Mouse (Mus musculus): Measurements from ENCODE around the gene Sema3g. TPM values are rescaled to one million over a fixed set of nuclear protein-coding genes. Genes with fewer than 3 reads are reported as not detected.

Sema3g gene
- polyA plus RNA-seq, 1 experiment from 2014 or later, result 0.93 TPM

DNA sequence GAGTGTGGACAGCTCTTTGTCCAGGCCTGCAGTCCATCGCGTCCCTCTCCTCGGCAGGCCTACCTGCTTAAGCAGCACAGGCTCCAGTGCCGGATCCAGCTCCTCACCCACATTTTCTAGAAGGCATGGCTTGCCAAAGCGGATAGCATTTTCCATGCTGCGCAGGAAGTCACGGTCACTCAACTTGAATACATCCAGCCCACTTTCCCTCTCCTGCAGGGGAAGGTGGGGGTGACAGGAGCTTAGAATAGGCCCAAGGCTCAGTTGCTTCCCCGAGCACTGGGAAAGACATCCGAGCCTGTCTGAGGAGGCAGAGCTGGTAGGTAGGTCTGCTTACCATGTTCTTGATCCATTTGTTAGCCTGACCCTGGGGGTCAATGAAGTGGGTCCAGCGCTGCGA, 50.0 kb downstream of the Sema3g start:
- H3K9ac ChIP-seq, result no peak overlapping the region
- peaks cover 5% of the 10 kb centered on the region; the same call in 1 of the 2 replicates for H3K36me3 ChIP-seq (replicated peaks)
- no peaks in the 10 kb centered on the region for H3K9me3 ChIP-seq
- 0 out of 2 replicates have a peak overlapping the region, but pooled peaks have one; percentile 79 for H3K27ac ChIP-seq
- ATAC-seq (ENCODE audit: low FRiP score), result no peak
- H3K4me3 ChIP-seq (replicated peaks), result no peak overlapping the region
- 93% methylated on average over 11 of the region's 11 CpGs for WGBS
- H3K27me3 ChIP-seq, result no peaks in the 10 kb centered on the region
- peaks cover 24% of the 10 kb centered on the region for H3K4me1 ChIP-seq
- H3K4me2 ChIP-seq, result 0 out of 2 replicates have a peak overlapping the region, but pooled peaks have one; percentile 51

DNA sequence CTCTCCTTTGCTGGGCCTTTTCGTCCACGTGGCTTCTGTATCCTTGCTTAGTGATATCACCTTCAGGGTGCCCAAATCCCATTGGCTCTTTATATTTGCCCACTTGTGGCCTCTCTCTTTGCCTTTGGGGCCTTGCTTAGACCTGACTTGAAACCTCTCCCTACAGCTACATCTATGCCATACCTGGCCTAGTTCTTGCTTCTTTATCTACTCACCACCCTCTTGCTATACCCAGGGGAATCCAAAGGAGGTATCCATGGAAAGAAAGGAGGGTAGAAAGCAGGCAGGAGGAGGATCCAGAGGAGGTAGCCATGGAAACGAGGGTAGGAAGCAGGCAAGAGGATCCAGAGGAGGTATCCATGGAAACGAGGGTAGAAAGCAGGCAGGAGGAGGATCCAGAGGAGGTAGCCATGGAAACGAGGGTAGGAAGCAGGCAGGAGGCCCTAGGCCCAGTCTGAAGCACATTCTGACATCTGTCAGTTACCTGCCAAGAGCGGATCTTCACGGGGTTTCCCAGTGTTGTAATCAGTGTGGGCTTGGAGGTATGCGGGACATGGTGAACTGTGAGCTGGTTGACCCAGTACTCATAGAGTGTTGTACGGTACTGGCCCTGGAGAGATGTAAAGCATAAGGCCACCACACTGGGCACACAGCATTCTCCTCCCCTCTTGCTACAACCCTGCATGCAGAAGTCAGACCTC, 50.8 kb downstream of the Sema3g start:
- Histone ChIP-seq H3K36me3 (replicated peaks) (no peaks in the 10 kb centered on the region), H3K27ac (peak overlapping the region; percentile 79), H3K4me3 (replicated peaks) (peak overlapping the region; percentile 23; the same call in 1 of the 2 replicates), H3K9me3 (no peaks in the 10 kb centered on the region), H3K4me2 (peak overlapping the region; percentile 51), H3K4me1 (peaks cover 24% of the 10 kb centered on the region), H3K27me3 (no peaks in the 10 kb centered on the region), H3K9ac (0 out of 2 replicates have a peak overlapping the region, but pooled peaks have one; percentile 26)
- ATAC-seq (ENCODE audit: low FRiP score), result peak; percentile 75
- 37% methylated on average over 9 of the region's 9 CpGs for WGBS

DNA sequence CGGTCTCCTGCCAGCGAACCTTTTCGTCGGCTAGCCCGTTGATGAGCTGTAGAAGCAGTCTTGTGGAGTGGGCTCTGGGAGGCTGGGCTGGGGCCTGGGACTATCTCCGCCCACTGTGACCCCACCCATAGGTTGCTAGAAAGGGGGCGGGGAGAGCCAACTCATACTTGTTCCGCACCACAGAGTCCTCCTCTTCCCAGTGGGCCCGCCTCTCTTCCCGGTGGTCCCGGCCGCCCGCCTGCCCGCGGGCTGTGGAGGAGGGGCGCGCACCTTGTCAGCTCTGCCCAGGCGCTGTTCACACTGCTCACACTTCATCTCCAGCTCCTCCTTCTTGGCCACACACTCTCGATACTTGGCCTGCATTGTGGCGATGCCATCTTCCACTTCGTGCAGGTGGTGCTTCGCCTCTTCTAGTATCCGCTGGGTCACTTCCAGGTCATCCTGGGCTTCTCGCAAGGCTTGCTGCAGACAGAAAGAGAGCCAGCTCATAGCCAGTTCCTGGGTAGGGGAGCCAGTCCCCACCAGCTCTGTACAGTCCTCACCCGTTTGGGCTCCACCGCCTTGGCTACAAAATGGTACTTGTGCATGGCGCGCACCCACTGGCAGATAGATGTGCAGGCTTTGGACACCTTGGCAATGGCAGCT, 51.9 kb downstream of the Sema3g start:
- Histone ChIP-seq H3K27me3 (no peaks in the 10 kb centered on the region), H3K4me2 (peak overlapping the region; percentile 51), H3K9ac (peak overlapping the region; percentile 26), H3K27ac (peak overlapping the region; percentile 79), H3K4me3 (replicated peaks) (peak overlapping the region; percentile 23), H3K4me1 (peaks cover 24% of the 10 kb centered on the region), H3K36me3 (replicated peaks) (no peaks in the 10 kb centered on the region), H3K9me3 (no peaks in the 10 kb centered on the region)
- 20% methylated on average over 22 of the region's 28 CpGs for WGBS
- peak; percentile 80 for ATAC-seq (ENCODE audit: low FRiP score)

DNA sequence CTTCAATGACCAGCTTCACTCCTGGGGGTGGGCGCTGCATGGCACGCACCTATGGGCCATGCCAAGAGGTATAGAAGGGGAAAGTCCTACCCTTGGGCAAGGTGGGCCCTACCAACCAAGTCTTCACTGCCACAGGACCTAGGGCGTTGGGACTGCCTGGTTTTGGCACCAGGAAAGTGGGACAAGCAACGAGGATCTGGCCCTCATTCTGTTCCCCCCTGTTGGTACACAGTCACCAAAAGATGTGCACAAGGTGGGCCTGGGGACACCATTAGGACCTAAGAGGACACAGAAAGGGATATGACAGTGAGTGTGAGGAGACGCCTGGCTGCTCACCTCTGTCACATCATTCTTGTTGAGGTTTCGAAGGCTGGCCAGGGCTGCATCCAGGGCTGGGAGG, 53.5 kb downstream of the Sema3g start:
- no peak overlapping the region for H3K4me2 ChIP-seq
- no peak for ATAC-seq (ENCODE audit: low FRiP score)
- WGBS, result 92% methylated on average over 6 of the region's 6 CpGs
- no peaks in the 10 kb centered on the region for H3K27me3 ChIP-seq
- H3K27ac ChIP-seq, result no peak overlapping the region
- H3K4me1 ChIP-seq, result peaks cover 24% of the 10 kb centered on the region
- no peak overlapping the region for H3K4me3 ChIP-seq (replicated peaks)
- no peak overlapping the region for H3K9ac ChIP-seq
- no peaks in the 10 kb centered on the region for H3K36me3 ChIP-seq (replicated peaks)
- no peaks in the 10 kb centered on the region for H3K9me3 ChIP-seq

DNA sequence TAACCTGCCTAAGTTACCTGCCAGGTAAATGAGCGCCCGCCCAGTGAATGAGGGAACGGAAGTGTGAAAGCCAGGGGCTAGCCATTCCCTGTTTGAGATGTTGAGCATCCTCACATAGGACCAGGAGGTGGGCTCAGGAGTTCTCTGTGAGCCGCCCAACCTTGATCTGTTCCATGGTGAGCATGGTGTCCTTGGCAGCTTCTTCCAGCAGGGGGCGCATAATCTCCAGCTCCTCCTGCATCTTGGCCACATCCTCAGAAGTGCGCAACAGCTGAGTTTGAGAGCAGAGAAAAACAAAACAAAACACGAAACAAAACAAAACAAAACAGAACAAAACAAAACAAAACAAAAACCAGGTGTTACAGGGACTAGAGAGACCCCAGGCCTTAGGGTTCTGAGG, 54.5 kb downstream of the Sema3g start:
- H3K27me3 ChIP-seq, result no peaks in the 10 kb centered on the region
- no peak overlapping the region for H3K27ac ChIP-seq
- H3K4me2 ChIP-seq, result no peak overlapping the region
- H3K36me3 ChIP-seq (replicated peaks), result no peaks in the 10 kb centered on the region
- 26% methylated on average over 7 of the region's 7 CpGs for WGBS
- peaks cover 24% of the 10 kb centered on the region for H3K4me1 ChIP-seq
- no peak overlapping the region for H3K4me3 ChIP-seq (replicated peaks)
- no peak for ATAC-seq (ENCODE audit: low FRiP score)
- no peak overlapping the region for H3K9ac ChIP-seq
- no peaks in the 10 kb centered on the region for H3K9me3 ChIP-seq

Other genes with a start within 250 kb of the Sema3g start
- 60.5 and 66.0 TPM in 2 replicates for gene Glt8d1, start 216.5 kb upstream of the Sema3g start, polyA plus RNA-seq (2016; fragmentation: Nextera tagmentation; extraction: Ambion mirVana)
- 262 and 276 TPM in 2 replicates for gene Spcs1, start 216.2 kb upstream of the Sema3g start, polyA plus RNA-seq (2016; fragmentation: Nextera tagmentation; extraction: Ambion mirVana)
- gene Pbrm1, start 198.7 kb upstream of the Sema3g start, polyA plus RNA-seq (2016; fragmentation: Nextera tagmentation; extraction: Ambion mirVana), result 176 and 189 TPM in 2 replicates
- gene Gnl3, start 198.7 kb upstream of the Sema3g start, polyA plus RNA-seq (2016; fragmentation: Nextera tagmentation; extraction: Ambion mirVana), result 98.7 and 107 TPM in 2 replicates
- 54.6 and 67.9 TPM in 2 replicates for gene Smim4, start 88.9 kb upstream of the Sema3g start, polyA plus RNA-seq (2016; fragmentation: Nextera tagmentation; extraction: Ambion mirVana)
- 406 and 410 TPM in 2 replicates for gene Nt5dc2, start 86.8 kb upstream of the Sema3g start, polyA plus RNA-seq (2016; fragmentation: Nextera tagmentation; extraction: Ambion mirVana)
- 23.1 and 26.1 TPM in 2 replicates for gene Stab1, start 49.2 kb upstream of the Sema3g start, polyA plus RNA-seq (2016; fragmentation: Nextera tagmentation; extraction: Ambion mirVana)
- 1.6 and 2.1 TPM in 2 replicates for gene Tnnc1, start 9.5 kb upstream of the Sema3g start, polyA plus RNA-seq (2016; fragmentation: Nextera tagmentation; extraction: Ambion mirVana)
- 439 and 446 TPM in 2 replicates for gene Nisch, start 914 bp upstream of the Sema3g start, polyA plus RNA-seq (2016; fragmentation: Nextera tagmentation; extraction: Ambion mirVana)
- 14.8 and 15.8 TPM in 2 replicates for gene Phf7, start 33.5 kb downstream of the Sema3g start, polyA plus RNA-seq (2016; fragmentation: Nextera tagmentation; extraction: Ambion mirVana)
- 130 and 135 TPM in 2 replicates for gene Bap1, start 33.6 kb downstream of the Sema3g start, polyA plus RNA-seq (2016; fragmentation: Nextera tagmentation; extraction: Ambion mirVana)
- gene Dnah1, start 106.0 kb downstream of the Sema3g start, polyA plus RNA-seq (2016; fragmentation: Nextera tagmentation; extraction: Ambion mirVana), result 7.3 and 8.0 TPM in 2 replicates
- 46.8 and 47.5 TPM in 2 replicates for gene Capn7, start 118.8 kb downstream of the Sema3g start, polyA plus RNA-seq (2016; fragmentation: Nextera tagmentation; extraction: Ambion mirVana)
- 37.7 and 39.1 TPM in 2 replicates for gene Sh3bp5, start 218.2 kb downstream of the Sema3g start, polyA plus RNA-seq (2016; fragmentation: Nextera tagmentation; extraction: Ambion mirVana)